9 mouse cellular contexts compared by ENCODE assay signal in genomic region chr10:80887181-80887580, GRCm38 (mm10). TPM values are rescaled to one million over a fixed set of nuclear protein-coding genes. Genes with fewer than 3 reads are reported as not detected.
DNase-seq lines count a peak whose midpoint lies in the region; ATAC-seq and TF ChIP-seq lines count a peak whose summit lies in the region.
"Had no signal": no experiment of that assay in that cellular context is flagged by ENCODE, and none has a peak within 500 bp of the region (broad histone marks: within the 10 kb centered on the region; RNA-seq: fewer than 3 reads in every experiment).

No protein-coding gene starts in this region.

- no peak for TF ChIP-seq CTCF in MEL (IDR thresholded peaks at IDR 0.05 in 2 of 3, conservative IDR thresholded peaks at IDR 0.05 in 1 of 3; ENCODE audit: control insufficient read depth in 1 of 3, insufficient read depth in 1 of 3, low read depth in 2 of 3, low read length in 3 of 3, poor library complexity in 1 of 3, severe bottlenecking in 1 of 3)
- TF ChIP-seq CTCF in gastrocnemius, adult 2 months (IDR thresholded peaks at IDR 0.05), result no peak

- H3K4me3 ChIP-seq in MEL (ENCODE audit: control insufficient read depth in 1 of 2, insufficient read depth in 1 of 2, low read depth in 2 of 2, low read length in 2 of 2), result no peak overlapping the region
- 0 out of 2 replicates have a peak overlapping the region, but pooled peaks have one; percentile 4 for H3K4me3 ChIP-seq in gastrocnemius, adult 2 months
- H3K4me3 ChIP-seq: neural tube, embryonic 13.5 days had no signal

- DNase-seq in MEL (ENCODE audit: low read depth, low spot score), result peak; percentile 69
- DNase-seq in adrenal gland, adult 8-10 months, result peak; percentile 84
- peak; percentile 89 for DNase-seq in gastrocnemius, adult 2 months
- peak; percentile 62 to 65 for DNase-seq in lung, adult 18-20 months
- DNase-seq in embryo, embryonic 10 days (ENCODE audit: low spot score), result no peak
- no peak for DNase-seq in urinary bladder, adult 2 months (ENCODE audit: low spot score)
- DNase-seq in right cerebral cortex, postnatal 36 days (ENCODE audit: low spot score in 2 of 2), result no peak

- ATAC-seq in frontal cortex, adult (ENCODE audit: low TSS enrichment), result no peak

- peaks cover 0 to 5% of the 10 kb centered on the region in 2 experiments; a peak in 1 of 4 replicates for H3K4me1 ChIP-seq in MEL (ENCODE audit: control insufficient read depth in 1 of 2, insufficient read depth in 2 of 2, low read length in 2 of 2)
- H3K4me1 ChIP-seq: neural tube, embryonic 13.5 days had no signal

- no peak overlapping the region for H3K27ac ChIP-seq in MEL (ENCODE audit: control insufficient read depth, low read depth, low read length)
- H3K27ac ChIP-seq in gastrocnemius, adult 2 months, result no peak overlapping the region
- H3K27ac ChIP-seq: neural tube, embryonic 13.5 days had no signal

- H3K9ac ChIP-seq in MEL (ENCODE audit: control insufficient read depth, low read depth, low read length, poor library complexity, severe bottlenecking), result no peak overlapping the region
- H3K9ac ChIP-seq: neural tube, embryonic 13.5 days had no signal

- no peaks in the 10 kb centered on the region; a peak in 1 of 4 replicates for H3K36me3 ChIP-seq in MEL (ENCODE audit: control insufficient read depth in 1 of 2, insufficient read depth in 2 of 2, low read length in 2 of 2)
- H3K36me3 ChIP-seq: neural tube, embryonic 13.5 days had no signal

- no peak for TF ChIP-seq POLR2A in MEL (IDR thresholded peaks at IDR 0.05; ENCODE audit: control insufficient read depth in 1 of 2, insufficient read depth in 1 of 2, low read depth in 1 of 2, low read length in 2 of 2, poor library complexity in 1 of 2)

- no peaks in the 10 kb centered on the region for H3K9me3 ChIP-seq in MEL (replicated peaks; ENCODE audit: insufficient read depth, low read length)
- H3K9me3 ChIP-seq: neural tube, embryonic 13.5 days had no signal

- TF ChIP-seq RAD21 in MEL (IDR thresholded peaks at IDR 0.05; ENCODE audit: low read depth, low read length), result no peak

- peak; percentile 51 to 59; a peak in 3 of 4 replicates for TF ChIP-seq EP300 in MEL (IDR thresholded peaks at IDR 0.05; ENCODE audit: low read depth in 1 of 2, low read length in 2 of 2)

- intact Hi-C loops in gastrocnemius, adult 2 months (cut with DNase I), result no loop called here

- no peaks in the 10 kb centered on the region for H3K27me3 ChIP-seq in MEL (ENCODE audit: control insufficient read depth in 1 of 2, insufficient read depth in 2 of 2, low read length in 2 of 2)

- H3K79me2 ChIP-seq in MEL (ENCODE audit: control insufficient read depth, insufficient read depth, low read length, poor library complexity), result no peaks in the 10 kb centered on the region

TF ChIP-seq in MEL, 35 proteins besides CTCF, POLR2A, EP300 and RAD21:
- no peak for TF ChIP-seq MYC (IDR thresholded peaks at IDR 0.05; ENCODE audit: low read depth, low read length)
- peak; percentile 62; the same call in 1 of the 2 replicates for TF ChIP-seq SIN3A (IDR thresholded peaks at IDR 0.05; ENCODE audit: low read length)
- TF ChIP-seq KAT2A (conservative IDR thresholded peaks at IDR 0.05; ENCODE audit: low read depth, low read length), result no peak
- TF ChIP-seq MXI1 (IDR thresholded peaks at IDR 0.05; ENCODE audit: low read depth, low read length), result peak; percentile 26; the same call in 1 of the 2 replicates
- TF ChIP-seq ETS1 (IDR thresholded peaks at IDR 0.05; ENCODE audit: low read depth, low read length), result peak; percentile 92
- TF ChIP-seq TAL1 (IDR thresholded peaks at IDR 0.05; ENCODE audit: low read length), result peak; percentile 64
- TF ChIP-seq GATA1 (IDR thresholded peaks at IDR 0.05; ENCODE audit: low read depth, low read length), result peak; percentile 42; the same call in 1 of the 2 replicates
- peak; percentile 20; the same call in 1 of the 2 replicates for TF ChIP-seq TCF12 (IDR thresholded peaks at IDR 0.05; ENCODE audit: low read depth, low read length)

RNA-seq across cellular contexts. Expression of gene Timm13, which starts 13.6 kb away (rescaled TPM):
- total RNA-seq in MEL (2012; rRNA removed), result 349 and 366 TPM in 2 replicates
- polyA plus RNA-seq in MEL (2012; ENCODE audit: insufficient read depth in 1 of 2, insufficient read length in 2 of 2, low read depth in 1 of 2, low replicate concordance in 2 of 2, missing spikeins in 1 of 2), result 100 to 1,000 TPM; 329 to 645 TPM
- 100 to 1,000 TPM; 154 to 235 (median 185) TPM for total RNA-seq in adrenal gland, adult 8-10 months (2022)
- 100 to 1,000 TPM; 110 to 139 TPM for total RNA-seq in gastrocnemius, adult 2 months (2021)
- polyA plus RNA-seq in urinary bladder, adult 2 months (2012; rRNA removed), result 111 and 113 TPM in 2 replicates

RNA-seq across cellular contexts. Expression of gene Tmprss9, which starts 15.5 kb away (rescaled TPM):
- total RNA-seq in MEL (2012; rRNA removed), result 0.07 and 0.15 TPM in 2 replicates
- polyA plus RNA-seq in MEL (2012; ENCODE audit: insufficient read depth in 1 of 2, insufficient read length in 2 of 2, low read depth in 1 of 2, low replicate concordance in 2 of 2, missing spikeins in 1 of 2), result under 1 TPM in 1 of 2 experiments, not detected in 1; 0.25 TPM
- under 1 TPM in 1 of 4 experiments, not detected in 3; 0.18 TPM for total RNA-seq in adrenal gland, adult 8-10 months (2022)
- under 1 TPM in 1 of 2 experiments, not detected in 1; 0.08 TPM for total RNA-seq in gastrocnemius, adult 2 months (2021)
- polyA plus RNA-seq in urinary bladder, adult 2 months (2012; rRNA removed), result 0.44 and 0.49 TPM in 2 replicates

RNA-seq across cellular contexts. Expression of gene Lmnb2, which starts 30.9 kb away (rescaled TPM):
- 28.4 and 32.8 TPM in 2 replicates for total RNA-seq in MEL (2012; rRNA removed)
- polyA plus RNA-seq in MEL (2012; ENCODE audit: insufficient read depth in 1 of 2, insufficient read length in 2 of 2, low read depth in 1 of 2, low replicate concordance in 2 of 2, missing spikeins in 1 of 2), result 10 to 100 TPM in 1 of 2 experiments, not detected in 1; 29.9 TPM
- 10 to 100 TPM; 10.0 to 17.2 (median 15.2) TPM for total RNA-seq in adrenal gland, adult 8-10 months (2022)
- total RNA-seq in gastrocnemius, adult 2 months (2021), result 1 to 10 TPM; 1.9 to 3.0 TPM
- polyA plus RNA-seq in urinary bladder, adult 2 months (2012; rRNA removed), result 10.5 and 14.1 TPM in 2 replicates

RNA-seq across cellular contexts. Expression of gene Sppl2b, which starts 32.1 kb away (rescaled TPM):
- total RNA-seq in MEL (2012; rRNA removed), result 38.6 and 52.0 TPM in 2 replicates
- 10 to 100 TPM in 1 of 2 experiments, not detected in 1; 65.9 TPM for polyA plus RNA-seq in MEL (2012; ENCODE audit: insufficient read depth in 1 of 2, insufficient read length in 2 of 2, low read depth in 1 of 2, low replicate concordance in 2 of 2, missing spikeins in 1 of 2)
- total RNA-seq in adrenal gland, adult 8-10 months (2022), result 10 to 100 TPM; 28.1 to 45.3 (median 36.1) TPM
- total RNA-seq in gastrocnemius, adult 2 months (2021), result 10 to 100 TPM; 11.3 to 18.5 TPM
- 33.0 and 37.4 TPM in 2 replicates for polyA plus RNA-seq in urinary bladder, adult 2 months (2012; rRNA removed)

RNA-seq across cellular contexts. Expression of gene Lsm7, which starts 32.2 kb away (rescaled TPM):
- 616 and 637 TPM in 2 replicates for total RNA-seq in MEL (2012; rRNA removed)
- 100 to 1,000 TPM in 1 of 2 experiments, not detected in 1; 246 TPM for polyA plus RNA-seq in MEL (2012; ENCODE audit: insufficient read depth in 1 of 2, insufficient read length in 2 of 2, low read depth in 1 of 2, low replicate concordance in 2 of 2, missing spikeins in 1 of 2)
- total RNA-seq in adrenal gland, adult 8-10 months (2022), result 10 to 100 TPM; 27.4 to 54.4 (median 34.0) TPM
- 10 to 100 TPM; 13.5 to 20.0 TPM for total RNA-seq in gastrocnemius, adult 2 months (2021)
- 117 and 147 TPM in 2 replicates for polyA plus RNA-seq in urinary bladder, adult 2 months (2012; rRNA removed)

Comparison
In these comparisons a context has a peak if more than half of its experiments do, and no peak if none do; other contexts are left out.
1. DNase-seq: peak in MEL (single experiment), adrenal gland, adult 8-10 months (single experiment), gastrocnemius, adult 2 months (single experiment) and lung, adult 18-20 months (2 of 2); none in embryo, embryonic 10 days (single experiment), urinary bladder, adult 2 months (single experiment) and right cerebral cortex, postnatal 36 days (0 of 2).